Mouse (Mus musculus) spleen, adult 18-20 months (tissue): ENCODE data around the gene Pkn2.

ENCODE experiments used
- DNase-seq, 2 experiments: peaks; one replicate each; pipeline ENCODE4 v3.0.0; 2022; ENCODE audit warnings: mixed read lengths in 2 of 2

Pkn2 gene

GRCm38 (mm10) chr3:142881872-142882623 lies at the start of gene Pkn2:
Pkn2 (minus strand) TSS chr3:142882004.
- peak; percentile 99 for DNase-seq

- DNase-seq, result no peak
Observed at GRCm38 (mm10) chr3:142929906-142930305, 48.1 kb upstream of the Pkn2 start.

DNA sequence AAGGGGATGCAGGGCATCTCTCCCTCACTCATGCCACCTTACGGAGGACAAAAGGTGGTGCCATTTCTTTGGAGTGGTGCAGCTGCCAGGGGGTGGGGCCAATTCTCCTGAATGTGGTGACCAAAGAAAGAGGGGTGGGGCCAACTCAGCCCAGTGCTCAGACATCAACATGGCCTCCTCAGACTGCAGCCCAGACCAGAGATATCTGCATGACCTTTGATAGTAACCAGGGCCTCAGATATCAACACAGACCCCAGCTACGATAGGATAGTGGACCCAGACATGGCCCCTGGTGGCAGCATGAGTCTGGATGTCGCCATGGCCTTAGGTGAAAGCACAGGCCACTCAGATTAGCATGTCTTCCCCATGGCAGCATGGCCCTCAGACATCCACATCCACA lies 45.5 kb upstream of the Pkn2 start:
- no peak for DNase-seq

DNA sequence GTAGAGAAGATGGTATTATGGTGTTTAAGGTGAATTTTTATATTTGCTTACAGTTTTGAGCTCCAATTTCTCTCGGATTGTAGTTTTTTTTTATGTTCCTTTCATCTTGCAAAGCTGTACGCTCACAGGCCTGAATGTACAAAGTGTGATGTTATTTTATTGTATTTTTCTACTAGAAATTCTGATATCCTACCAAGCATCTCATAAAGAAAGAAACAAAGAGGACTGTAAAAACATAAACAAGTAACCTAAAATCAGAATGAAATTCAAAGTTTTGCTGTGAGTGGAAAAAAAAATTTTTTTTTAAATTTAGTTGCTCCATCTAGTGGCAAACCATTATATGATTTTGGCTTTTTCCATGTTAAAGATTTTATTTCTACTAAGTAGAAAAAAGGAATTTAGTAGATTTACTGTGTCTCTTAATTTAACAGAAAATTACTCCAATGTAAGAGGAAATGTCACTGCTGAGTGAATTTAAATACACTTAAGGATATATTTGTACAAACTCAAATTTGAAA lies 43.1 kb upstream of the Pkn2 start:
- no peak for DNase-seq

GRCm38 (mm10) chr3:142919070-142919469 lies 37.3 kb upstream of the Pkn2 start:
- DNase-seq, result no peak

GRCm38 (mm10) chr3:142917760-142918439 lies 36.1 kb upstream of the Pkn2 start:
- DNase-seq, result no peak

DNA sequence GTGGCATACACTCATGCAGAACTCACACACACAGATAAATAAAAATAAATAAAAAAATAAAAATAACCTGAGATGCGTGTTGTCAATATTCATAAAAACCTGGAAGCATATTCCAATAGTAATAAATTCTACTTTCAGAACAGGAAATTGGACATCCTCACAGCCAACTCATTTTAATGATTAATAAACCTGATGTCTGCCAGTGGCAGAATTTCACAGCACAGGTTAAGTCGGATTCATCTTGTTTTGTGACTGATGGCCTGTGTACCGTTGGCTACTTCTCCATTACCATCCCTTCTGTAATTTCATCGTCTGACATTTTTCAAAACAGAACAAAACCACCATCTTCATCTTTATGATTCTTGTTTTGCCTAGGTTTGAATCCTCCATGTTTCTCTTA lies 35.4 kb upstream of the Pkn2 start:
- no peak for DNase-seq

DNA sequence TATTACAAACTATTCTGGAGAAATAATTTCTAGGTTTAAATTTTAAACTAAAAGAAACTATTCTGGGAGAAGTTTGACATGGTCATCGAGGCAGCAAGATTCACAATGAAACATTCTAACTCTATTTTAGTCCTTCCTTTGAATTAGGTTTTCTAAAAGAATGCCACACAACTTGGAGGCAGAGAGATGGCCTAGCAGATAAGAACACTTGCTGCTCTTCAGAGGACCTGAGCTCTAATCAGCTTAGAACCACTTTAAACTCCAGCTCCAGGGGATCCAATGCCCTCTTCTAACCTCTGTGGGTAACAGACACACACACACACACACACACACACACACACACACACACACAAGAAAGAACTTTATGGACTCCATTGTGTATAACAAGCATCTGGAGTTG lies 31.5 kb upstream of the Pkn2 start:
- no peak for DNase-seq

DNA sequence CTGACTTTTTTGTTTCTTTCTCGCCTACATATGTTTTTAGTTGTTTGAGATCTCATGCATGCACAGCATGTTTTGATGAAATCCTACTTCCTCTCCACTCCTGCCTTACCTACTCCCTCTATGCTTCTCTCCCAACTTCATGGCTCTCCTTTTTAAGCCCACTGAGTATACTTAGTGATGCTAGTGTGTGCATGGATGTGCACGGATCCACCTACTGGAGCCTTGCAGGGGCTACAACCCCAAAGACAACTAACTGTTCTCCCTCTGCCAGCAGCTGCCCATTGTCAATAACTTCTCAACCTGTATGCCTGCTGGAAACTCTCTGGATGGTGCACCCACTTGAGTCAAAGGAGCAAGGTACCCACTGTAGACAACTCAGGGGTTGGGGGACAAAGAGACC lies 17.9 kb upstream of the Pkn2 start:
- DNase-seq, result no peak

DNA sequence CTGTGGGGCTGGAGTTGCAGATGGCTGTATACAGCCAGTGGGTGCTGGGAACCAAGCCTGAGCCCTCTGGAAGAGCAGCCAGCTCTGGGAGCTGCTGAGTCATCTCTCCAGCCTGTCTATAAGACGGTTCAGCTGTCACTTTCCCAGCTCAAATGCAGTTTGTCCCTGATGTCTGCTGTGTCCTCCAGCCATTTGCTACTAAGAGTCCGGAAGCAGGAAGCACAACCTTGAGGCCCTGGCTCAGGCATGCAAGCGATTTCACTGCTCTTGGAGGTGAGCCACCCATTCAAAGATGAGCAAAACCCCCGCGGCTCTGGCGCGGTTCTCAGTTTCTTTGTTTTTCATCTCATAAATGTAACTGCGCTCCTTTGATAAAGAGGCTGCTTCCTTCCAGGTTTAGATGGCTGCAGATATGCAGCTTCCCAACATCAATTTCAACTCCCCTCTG lies 17.2 kb upstream of the Pkn2 start:
- DNase-seq, result no peak

DNA sequence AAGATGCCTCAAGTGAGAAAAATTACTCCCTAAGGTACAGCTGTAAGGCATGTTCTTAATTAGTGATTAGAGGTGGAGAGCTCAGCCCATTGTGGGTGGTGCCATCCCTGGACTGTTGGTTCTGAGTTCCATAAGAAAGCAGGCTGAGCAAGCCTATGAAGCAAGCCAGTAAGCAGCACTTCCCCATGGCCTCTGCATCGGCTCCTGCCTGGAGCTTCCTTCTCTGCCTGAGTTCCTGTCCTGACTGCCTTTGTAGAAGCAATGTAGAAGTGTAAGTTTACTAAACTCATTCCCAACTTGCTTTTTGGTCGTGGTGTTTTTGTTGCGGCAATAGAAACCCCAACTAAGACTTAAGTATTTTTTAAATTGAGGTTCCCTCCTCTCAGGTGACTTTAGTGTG lies 8.6 kb upstream of the Pkn2 start:
- no peak for DNase-seq

DNA sequence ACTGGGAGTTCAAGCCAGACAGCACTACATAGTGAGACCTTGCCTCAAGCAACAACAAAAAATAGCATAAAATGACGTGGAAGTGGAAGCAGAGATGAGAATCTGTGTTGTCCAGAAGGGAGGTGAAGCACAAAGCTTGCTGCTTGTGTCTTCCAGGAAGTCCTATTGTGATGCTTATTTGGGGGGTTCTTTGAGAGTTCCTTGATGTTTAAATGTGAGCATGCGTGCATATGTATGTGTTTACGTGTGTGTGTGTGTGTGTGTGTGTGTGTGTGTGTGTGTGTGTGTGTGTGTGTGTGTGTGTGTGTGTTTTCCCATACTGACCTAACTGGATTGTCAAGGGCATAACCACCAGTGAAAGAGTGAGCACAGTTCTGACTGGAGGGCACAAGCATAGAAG lies 5.2 kb upstream of the Pkn2 start:
- DNase-seq, result no peak

- no peak for DNase-seq
Observed at GRCm38 (mm10) chr3:142884594-142884993, 2.8 kb upstream of the Pkn2 start.

DNA sequence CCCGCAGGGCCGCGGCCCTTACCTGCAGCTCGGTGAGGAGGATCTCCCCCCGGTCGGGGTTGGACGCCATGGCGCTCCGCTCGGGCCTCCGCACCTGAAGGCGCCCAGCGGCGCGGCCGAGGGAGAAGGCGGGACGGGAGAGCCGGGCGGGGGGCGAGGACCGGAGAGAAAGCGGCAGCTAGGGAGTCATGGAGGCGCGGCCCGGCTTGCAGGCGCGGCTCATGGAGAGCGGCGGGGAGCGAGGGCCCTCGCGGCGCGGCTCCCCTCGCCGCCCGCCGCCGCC lies 274 bp downstream of the Pkn2 start:
- no peak for DNase-seq

- peak in 1 of 2 experiments; percentile 30 for DNase-seq
Observed at GRCm38 (mm10) chr3:142880790-142881588, 815 bp downstream of the Pkn2 start.

- no peak for DNase-seq
Observed at GRCm38 (mm10) chr3:142863236-142863635, 18.6 kb downstream of the Pkn2 start.

- no peak for DNase-seq
Observed at GRCm38 (mm10) chr3:142856832-142857231, 25.0 kb downstream of the Pkn2 start.

DNA sequence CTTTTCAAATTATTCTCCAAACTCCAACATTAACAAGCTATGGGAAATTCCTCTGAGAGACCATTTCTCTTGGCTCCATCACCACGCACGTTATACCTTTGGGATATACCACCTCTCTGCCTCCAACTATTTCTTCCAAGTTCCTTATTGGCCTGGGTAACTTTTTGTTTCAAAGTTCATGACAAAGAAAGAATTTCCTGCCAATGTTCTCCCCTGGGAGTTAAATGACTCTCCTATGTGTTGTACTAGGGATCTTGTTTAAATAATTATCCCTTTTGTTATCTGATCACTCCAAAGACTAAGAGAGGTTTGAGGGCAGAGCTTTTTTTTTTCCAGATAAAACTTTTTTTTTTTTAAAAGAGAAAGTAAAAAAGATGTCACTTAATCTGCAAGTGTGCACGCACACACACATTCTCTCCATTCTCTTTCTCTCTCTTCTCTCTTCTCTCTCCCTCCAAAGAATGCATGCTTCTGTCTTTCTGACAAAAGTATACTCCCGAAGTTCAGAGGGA lies 25.8 kb downstream of the Pkn2 start:
- DNase-seq, result no peak

GRCm38 (mm10) chr3:142852911-142853310 lies 28.9 kb downstream of the Pkn2 start:
- no peak for DNase-seq

GRCm38 (mm10) chr3:142851631-142852030 lies 30.2 kb downstream of the Pkn2 start:
- DNase-seq, result no peak

GRCm38 (mm10) chr3:142839961-142840360 lies 41.8 kb downstream of the Pkn2 start:
- no peak for DNase-seq

- DNase-seq, result no peak
Observed at GRCm38 (mm10) chr3:142834761-142835160, 47.0 kb downstream of the Pkn2 start.

GRCm38 (mm10) chr3:142834024-142834423 lies 47.8 kb downstream of the Pkn2 start:
- DNase-seq, result no peak
